Mouse (Mus musculus) heart, embryonic 13.5 days (tissue): ENCODE results near the gene Nedd4. TPM values are rescaled to one million over a fixed set of nuclear protein-coding genes. Genes with fewer than 3 reads are reported as not detected.

Source experiments
- ATAC-seq: fragments of 200-750 bp; cut with Nextera tagmentation; 2 replicates; pipeline ENCODE4 v1.8.0; 2017; ENCODE audit warnings: moderate TSS enrichment; ENCODE audit not compliant: insufficient number of reproducible peaks, low FRiP score, low TSS enrichment; ENCODE audit errors: extremely low read depth
- H3K27ac ChIP-seq: fragments of 300-500 bp; sonication (generic); replicated peaks from 2 replicates; pipeline ENCODE4 v1.5.1; 2015; ENCODE audit warnings: moderate library complexity, mild to moderate bottlenecking, inconsistent platforms
- H3K27me3 ChIP-seq: fragments of 300-500 bp; sonication (generic); replicated peaks from 2 replicates; pipeline ENCODE4 v1.6.1; 2015; ENCODE audit warnings: mild to moderate bottlenecking, inconsistent platforms
- H3K36me3 ChIP-seq: fragments of 300-500 bp; sonication (generic); 2 replicates; pipeline ENCODE4 v1.6.1; 2015; ENCODE audit warnings: mild to moderate bottlenecking, inconsistent platforms
- H3K4me1 ChIP-seq: fragments of 300-500 bp; sonication (generic); 2 replicates; pipeline ENCODE4 v1.6.1; 2015; ENCODE audit warnings: inconsistent platforms
- H3K4me2 ChIP-seq: fragments of 300-500 bp; sonication (generic); 2 replicates; pipeline ENCODE4 v1.6.1; 2015; ENCODE audit warnings: inconsistent platforms, mild to moderate bottlenecking, moderate library complexity
- H3K4me3 ChIP-seq: fragments of 300-500 bp; sonication (generic); 2 replicates; pipeline ENCODE4 v1.5.1; 2015; ENCODE audit warnings: moderate library complexity, mild to moderate bottlenecking, inconsistent platforms
- H3K9ac ChIP-seq: fragments of 300-500 bp; sonication (generic); 2 replicates; pipeline ENCODE4 v1.6.1; 2015; ENCODE audit warnings: inconsistent platforms, mild to moderate bottlenecking, moderate library complexity
- H3K9me3 ChIP-seq: fragments of 300-500 bp; sonication (generic); 2 replicates; pipeline ENCODE4 v1.6.1; 2016; ENCODE audit warnings: inconsistent platforms
- WGBS: fragments of 180-500 bp; shearing (Covaris S2); methylation state at CpG from one replicate; pipeline ENCODE4 v1.1.7; 2015; ENCODE audit warnings: mixed read lengths; 5-methylcytosine and 5-hydroxymethylcytosine counted together
- polyA plus RNA-seq: library from polyadenylated mRNA; unstranded; fragments of >200 nt; fragmentation: Nextera tagmentation; extraction: Ambion mirVana; gene quantifications from 2 replicates; pipeline ENCODE4 v1.2.1, GENCODE M21; 2015

Gene Nedd4
- polyA plus RNA-seq, 1 experiment from 2014 or later: 468 TPM

DNA sequence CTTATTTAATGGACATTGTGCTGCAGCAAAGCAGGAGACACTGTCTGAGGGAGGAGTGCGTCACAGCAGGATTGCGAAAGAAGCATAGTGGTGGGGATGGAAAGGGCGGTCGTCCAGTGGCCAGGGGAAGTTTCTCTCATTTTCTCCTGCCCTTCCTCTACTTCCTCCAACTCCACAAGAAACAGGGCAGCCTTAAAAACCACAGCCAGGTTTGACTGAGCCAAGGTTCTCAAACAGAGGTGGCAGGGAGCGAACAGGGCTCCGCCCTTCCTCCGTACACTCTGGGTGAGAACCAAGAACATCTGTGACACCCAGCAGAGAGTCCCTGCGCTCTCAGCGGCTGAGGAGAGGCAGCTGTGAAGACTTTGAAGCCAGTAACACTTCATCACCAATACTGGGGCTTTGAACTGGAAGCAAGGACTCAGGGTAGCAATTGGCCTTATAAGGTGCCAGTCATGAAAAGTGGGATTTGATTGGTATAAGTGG lies 135.0 kb downstream of the Nedd4 start:
- no peaks in the 10 kb centered on the region for H3K27me3 ChIP-seq
- H3K4me3 ChIP-seq: 0 out of 2 replicates have a peak overlapping the region, but pooled peaks have one; percentile 1
- 0 out of 2 replicates have a peak, but pooled peaks cover 3% of the 10 kb centered on the region for H3K9me3 ChIP-seq
- no peak for ATAC-seq
- no peak overlapping the region for H3K27ac ChIP-seq
- peaks cover 16% of the 10 kb centered on the region for H3K4me1 ChIP-seq
- peak overlapping the region; percentile 6; the same call in 1 of the 2 replicates for H3K9ac ChIP-seq
- no peaks in the 10 kb centered on the region for H3K36me3 ChIP-seq
- peak overlapping the region; percentile 24; the same call in 1 of the 2 replicates for H3K4me2 ChIP-seq
- 41% methylated on average over 9 of the region's 9 CpGs for WGBS

Other genes with a start within 250 kb of the Nedd4 start
- 16.4 and 16.8 TPM in 2 replicates for gene Mns1, start 224.3 kb upstream of the Nedd4 start, polyA plus RNA-seq
- 14.8 and 15.6 TPM in 2 replicates for gene Tex9, start 170.1 kb upstream of the Nedd4 start, polyA plus RNA-seq
- 6.1 TPM in 2 replicates for gene Rfx7, start 130.1 kb upstream of the Nedd4 start, polyA plus RNA-seq
- gene Prtg, start 144.5 kb downstream of the Nedd4 start, polyA plus RNA-seq: 0.87 and 0.92 TPM in 2 replicates